Mouse (Mus musculus) liver, postnatal 0 days (tissue): Measurements from ENCODE around the gene Spp2.

Experiments
- CTCF ChIP-seq: sonication (generic); IDR thresholded peaks from 2 replicates; pipeline ENCODE4 v1.5.1; 2016; ENCODE audit warnings: antibody characterized with exemption, low read depth
- EP300 ChIP-seq: IDR thresholded peaks from 2 replicates; pipeline ENCODE4 v1.6.1; 2016; ENCODE audit warnings: antibody characterized with exemption, low read depth, mild to moderate bottlenecking

- TF ChIP-seq CTCF (no peak), EP300 (no peak)
Measured at GRCm38 (mm10) chr1:88455761-88456160, 49.0 kb downstream of the Spp2 start.
